Mouse (Mus musculus) liver, postnatal 0 days (tissue): ENCODE measurements at regions not wholly inside any gene's neighbourhood (a gene's known extent, or its start where the extent isn't known, plus 50 kb on each side); places are given as distances from the start of the nearest gene placed in this dataset.

Source experiments
- ATAC-seq: fragments of 200-750 bp; cut with Nextera tagmentation; 2 replicates; pipeline ENCODE4 v1.8.0; 2017; ENCODE audit warnings: mild to moderate bottlenecking, moderate library complexity
- DNase-seq: peaks from one replicate; pipeline ENCODE4 v3.0.0-alpha.2; 2016
- H3K27ac ChIP-seq: fragments of 300-500 bp; sonication (generic); 2 replicates; pipeline ENCODE4 v1.5.1; 2014; ENCODE audit warnings: antibody characterized with exemption, moderate library complexity, mild to moderate bottlenecking, low read depth
- H3K27me3 ChIP-seq: fragments of 300-500 bp; sonication (generic); 2 replicates; pipeline ENCODE4 v1.6.1; 2014; ENCODE audit warnings: low read length, control low read depth, mixed read lengths; ENCODE audit not compliant: insufficient read depth
- H3K36me3 ChIP-seq: fragments of 300-500 bp; sonication (generic); replicated peaks from 2 replicates; pipeline ENCODE4 v1.6.1; 2014; ENCODE audit warnings: mild to moderate bottlenecking, control low read depth, low read length, moderate library complexity, mixed read lengths; ENCODE audit not compliant: insufficient read depth
- H3K4me1 ChIP-seq: fragments of 300-500 bp; sonication (generic); 2 replicates; pipeline ENCODE4 v1.6.1; 2014; ENCODE audit warnings: antibody characterized with exemption, mild to moderate bottlenecking, control low read depth; ENCODE audit not compliant: insufficient read depth
- H3K4me2 ChIP-seq: fragments of 300-500 bp; sonication (generic); 2 replicates; pipeline ENCODE4 v1.6.1; 2014; ENCODE audit warnings: low read depth, mild to moderate bottlenecking, low read length, moderate library complexity, mixed read lengths
- H3K4me3 ChIP-seq: fragments of 300-500 bp; sonication (generic); 2 replicates; pipeline ENCODE4 v1.5.1; 2014; ENCODE audit warnings: low read depth, low read length
- H3K9ac ChIP-seq: fragments of 300-500 bp; sonication (generic); replicated peaks from 2 replicates; pipeline ENCODE4 v1.6.1; 2014; ENCODE audit warnings: mild to moderate bottlenecking, moderate library complexity
- H3K9me3 ChIP-seq: fragments of 300-500 bp; sonication (generic); 2 replicates; pipeline ENCODE4 v1.6.1; 2016; ENCODE audit warnings: mild to moderate bottlenecking, control low read depth, low read length, mixed read lengths
- CTCF ChIP-seq: sonication (generic); IDR thresholded peaks from 2 replicates; pipeline ENCODE4 v1.5.1; 2016; ENCODE audit warnings: antibody characterized with exemption, low read depth
- EP300 ChIP-seq: IDR thresholded peaks from 2 replicates; pipeline ENCODE4 v1.6.1; 2016; ENCODE audit warnings: antibody characterized with exemption, low read depth, mild to moderate bottlenecking
- WGBS: fragments of 180-500 bp; shearing (Covaris S2); extraction: QIAGEN DNeasy Blood & Tissue Kit; methylation state at CpG from one replicate; pipeline ENCODE4 v1.1.7; 2014; ENCODE audit not compliant: insufficient replicate concordance; 5-methylcytosine and 5-hydroxymethylcytosine counted together

GRCm38 (mm10) chr8:42043526-42043925 is 626.7 kb upstream of the Frg1 start:
- no peaks in the 10 kb centered on the region for H3K27me3 ChIP-seq
- 68% methylated on average over 5 of the region's 5 CpGs for WGBS
- H3K4me2 ChIP-seq = no peak overlapping the region
- no peak overlapping the region for H3K4me3 ChIP-seq
- H3K27ac ChIP-seq = no peak overlapping the region
- TF ChIP-seq CTCF (no peak), EP300 (no peak)
- H3K9me3 ChIP-seq = no peaks in the 10 kb centered on the region
- no peak for ATAC-seq
- DNase-seq = no peak
- H3K36me3 ChIP-seq = no peaks in the 10 kb centered on the region
- H3K9ac ChIP-seq = no peak overlapping the region
- no peaks in the 10 kb centered on the region for H3K4me1 ChIP-seq

GRCm38 (mm10) chr8:42039245-42039644 is 622.4 kb upstream of the Frg1 start:
- H3K4me2 ChIP-seq = no peak overlapping the region
- no peak overlapping the region for H3K4me3 ChIP-seq
- H3K9ac ChIP-seq = no peak overlapping the region
- no peak overlapping the region for H3K27ac ChIP-seq
- no peaks in the 10 kb centered on the region for H3K4me1 ChIP-seq
- no peaks in the 10 kb centered on the region for H3K27me3 ChIP-seq
- H3K36me3 ChIP-seq = no peaks in the 10 kb centered on the region
- 89% methylated on average over 2 of the region's 2 CpGs for WGBS
- DNase-seq (no peak), ATAC-seq (no peak)
- H3K9me3 ChIP-seq = no peaks in the 10 kb centered on the region
- no peak for TF ChIP-seq CTCF
- TF ChIP-seq EP300 = no peak

- Histone ChIP-seq H3K9ac (no peak overlapping the region), H3K36me3 (no peaks in the 10 kb centered on the region), H3K27me3 (no peaks in the 10 kb centered on the region), H3K4me3 (no peak overlapping the region), H3K4me2 (no peak overlapping the region), H3K27ac (no peak overlapping the region), H3K4me1 (no peaks in the 10 kb centered on the region), H3K9me3 (no peaks in the 10 kb centered on the region)
- DNase-seq (no peak), ATAC-seq (no peak)
- WGBS = 68% methylated on average over 1 of the region's 1 CpGs
- TF ChIP-seq CTCF = no peak
- TF ChIP-seq EP300 = no peak
These were observed 610.1 kb upstream of the Frg1 start for GRCm38 (mm10) chr8:42026934-42027333.

GRCm38 (mm10) chr8:42017786-42018185 is 600.9 kb upstream of the Frg1 start:
- H3K4me2 ChIP-seq = no peak overlapping the region
- H3K36me3 ChIP-seq = no peaks in the 10 kb centered on the region
- WGBS = 78% methylated on average over 3 of the region's 3 CpGs
- H3K9ac ChIP-seq = no peak overlapping the region
- ATAC-seq (no peak), DNase-seq (no peak)
- H3K27me3 ChIP-seq = no peaks in the 10 kb centered on the region
- H3K4me3 ChIP-seq = no peak overlapping the region
- no peak overlapping the region for H3K27ac ChIP-seq
- H3K4me1 ChIP-seq = no peaks in the 10 kb centered on the region
- TF ChIP-seq EP300 (no peak), CTCF (no peak)
- H3K9me3 ChIP-seq = no peaks in the 10 kb centered on the region

GRCm38 (mm10) chr8:42003170-42003569 is 586.3 kb upstream of the Frg1 start:
- DNase-seq (no peak), ATAC-seq (no peak)
- H3K4me2 ChIP-seq = no peak overlapping the region
- no peaks in the 10 kb centered on the region for H3K27me3 ChIP-seq
- H3K27ac ChIP-seq = no peak overlapping the region
- no peaks in the 10 kb centered on the region for H3K36me3 ChIP-seq
- H3K9me3 ChIP-seq = no peaks in the 10 kb centered on the region
- TF ChIP-seq EP300 = no peak
- TF ChIP-seq CTCF = no peak
- H3K4me3 ChIP-seq = no peak overlapping the region
- no peaks in the 10 kb centered on the region for H3K4me1 ChIP-seq
- no peak overlapping the region for H3K9ac ChIP-seq

GRCm38 (mm10) chr8:41989040-41989501 is 572.2 kb upstream of the Frg1 start:
- WGBS = 73% methylated on average over 8 of the region's 8 CpGs
- Histone ChIP-seq H3K9ac (no peak overlapping the region), H3K27me3 (no peaks in the 10 kb centered on the region), H3K36me3 (no peaks in the 10 kb centered on the region), H3K27ac (no peak overlapping the region), H3K4me1 (no peaks in the 10 kb centered on the region), H3K4me2 (no peak overlapping the region), H3K4me3 (no peak overlapping the region), H3K9me3 (no peaks in the 10 kb centered on the region)
- TF ChIP-seq EP300 (no peak), CTCF (no peak)
- DNase-seq (no peak), ATAC-seq (no peak)

- Histone ChIP-seq H3K4me1 (no peaks in the 10 kb centered on the region), H3K9me3 (no peaks in the 10 kb centered on the region), H3K36me3 (no peaks in the 10 kb centered on the region), H3K9ac (no peak overlapping the region), H3K27me3 (no peaks in the 10 kb centered on the region), H3K4me3 (no peak overlapping the region), H3K4me2 (no peak overlapping the region), H3K27ac (no peak overlapping the region)
- WGBS = 69% methylated on average over 5 of the region's 5 CpGs
- DNase-seq (no peak), ATAC-seq (no peak)
- no peak for TF ChIP-seq EP300
- no peak for TF ChIP-seq CTCF
These were observed 571.3 kb upstream of the Frg1 start for GRCm38 (mm10) chr8:41988216-41988615.
